Mouse (Mus musculus) G1E (cell line): ENCODE results near the gene Slc5a12.

Experiments used
- CTCF ChIP-seq: IDR thresholded peaks from 2 replicates; pipeline ENCODE4 v1.5.1; 2012; ENCODE audit warnings: low read depth, low read length, inconsistent platforms, mixed read lengths
- GATA2 ChIP-seq: IDR thresholded peaks from 2 replicates; pipeline ENCODE4 v1.6.1; 2012; ENCODE audit warnings: low read depth, low read length, inconsistent platforms, borderline replicate concordance

DNA sequence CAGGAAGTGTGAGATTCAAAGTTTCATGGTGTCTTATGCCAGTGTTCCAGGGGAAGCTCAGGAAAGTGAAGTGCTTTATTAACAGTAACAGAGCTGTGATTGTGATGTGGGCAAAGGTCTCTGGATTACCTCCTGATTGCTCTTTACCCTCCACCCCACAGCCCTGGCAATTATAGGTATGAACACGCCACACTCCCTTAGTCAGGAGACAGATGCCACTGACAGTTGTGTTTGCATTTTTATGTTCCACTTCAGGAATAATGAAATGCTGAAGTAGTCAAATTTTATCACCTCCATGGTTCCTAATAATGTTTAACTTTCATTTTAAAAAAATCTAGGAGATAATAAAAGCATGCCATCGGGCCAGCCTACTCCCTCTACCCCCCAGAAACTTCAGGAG, at the start of gene Slc5a12:
- TF ChIP-seq CTCF (no peak), GATA2 (no peak)
